Mouse (Mus musculus) layer of hippocampus, adult 9-11 months (tissue): ENCODE measurements around the gene Epo.
A peak's percentile ranks its signal among the peaks of the same experiment; 100 is the strongest.

Source experiments
- DNase-seq: peaks from one replicate; pipeline ENCODE4 v3.0.0; 2022

Gene Epo

DNA sequence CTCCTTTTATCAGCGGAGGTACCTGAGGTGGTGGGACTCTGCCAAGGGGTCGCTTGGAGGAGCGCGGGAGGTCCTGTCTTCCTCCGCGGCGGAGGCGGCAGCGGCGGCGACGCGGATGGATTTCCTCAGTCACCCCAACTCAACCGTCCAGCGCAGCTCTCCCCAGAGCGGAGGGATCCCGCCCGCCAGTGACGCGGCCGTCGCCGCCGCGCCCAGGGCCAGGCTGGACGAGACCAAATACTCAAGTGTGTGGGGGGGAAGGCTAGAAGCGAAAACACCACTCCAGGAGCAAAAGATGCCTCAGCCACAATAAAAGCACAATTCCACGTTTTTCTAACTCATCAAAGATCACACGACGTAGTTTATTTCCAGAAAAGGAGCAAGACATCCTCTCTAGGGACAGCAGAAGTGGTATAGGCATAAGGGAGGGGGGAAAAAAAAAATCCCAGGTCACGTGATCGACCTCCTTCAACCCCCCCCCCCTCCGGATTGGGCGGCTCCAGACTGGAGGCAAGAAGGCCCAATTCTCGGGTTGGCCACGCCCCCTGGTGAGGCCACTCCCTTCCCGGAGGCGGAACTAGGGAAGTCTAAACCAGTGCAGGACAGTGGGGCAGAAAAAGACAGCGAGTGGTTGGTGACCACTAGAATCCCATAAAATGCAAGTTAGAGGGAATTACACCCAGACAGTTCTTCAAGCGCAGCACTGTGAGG lies at the start of gene Epo, which contains the start of gene Gnb2:
TSS of gene Epo (minus strand) at position 126 of the 711 bp plus-strand sequence.
TSS of gene Gnb2 (minus strand) at position 394 of the 711 bp plus-strand sequence.
- DNase-seq, result peak; percentile 98

DNA sequence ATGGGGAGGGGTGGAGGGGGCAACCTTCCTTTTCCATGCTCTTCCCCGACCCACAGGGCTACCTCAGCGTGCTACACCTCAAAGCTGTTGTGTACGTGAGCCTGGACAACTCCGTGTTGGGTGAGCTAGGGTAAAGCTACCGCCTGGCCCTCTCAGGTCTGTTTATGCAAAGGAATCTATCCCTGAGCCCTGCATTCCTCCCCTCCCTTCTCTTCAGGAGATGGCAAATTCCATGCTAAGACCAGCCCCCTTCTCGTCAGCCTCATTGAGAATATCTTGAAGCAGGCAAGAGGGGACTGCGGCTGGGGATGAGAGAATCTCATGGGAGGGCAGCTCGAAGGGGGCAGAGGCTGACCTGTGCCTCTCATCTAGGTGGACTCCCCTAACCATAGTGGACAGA lies 49.7 kb upstream of the Epo start:
- DNase-seq, result no peak

DNA sequence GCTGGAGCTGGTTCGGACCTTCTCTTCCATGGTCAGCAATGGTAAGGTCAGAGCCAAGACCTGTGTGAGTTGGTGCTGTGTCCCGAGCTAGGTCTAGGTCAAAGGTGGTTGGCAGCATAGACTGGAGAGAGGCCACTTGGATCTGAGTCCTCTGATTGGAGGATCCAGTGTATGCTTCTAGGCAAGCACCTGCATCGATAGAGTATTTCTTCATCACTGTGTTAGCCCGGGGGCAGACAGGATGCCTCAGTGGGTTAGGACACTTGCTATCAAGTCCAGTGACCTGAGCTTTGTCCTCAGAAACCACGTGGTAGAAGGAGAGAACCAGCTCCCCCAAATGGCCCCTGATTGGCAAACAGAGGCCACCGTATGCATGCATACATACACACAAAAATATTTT lies 47.2 kb upstream of the Epo start:
- no peak for DNase-seq

DNA sequence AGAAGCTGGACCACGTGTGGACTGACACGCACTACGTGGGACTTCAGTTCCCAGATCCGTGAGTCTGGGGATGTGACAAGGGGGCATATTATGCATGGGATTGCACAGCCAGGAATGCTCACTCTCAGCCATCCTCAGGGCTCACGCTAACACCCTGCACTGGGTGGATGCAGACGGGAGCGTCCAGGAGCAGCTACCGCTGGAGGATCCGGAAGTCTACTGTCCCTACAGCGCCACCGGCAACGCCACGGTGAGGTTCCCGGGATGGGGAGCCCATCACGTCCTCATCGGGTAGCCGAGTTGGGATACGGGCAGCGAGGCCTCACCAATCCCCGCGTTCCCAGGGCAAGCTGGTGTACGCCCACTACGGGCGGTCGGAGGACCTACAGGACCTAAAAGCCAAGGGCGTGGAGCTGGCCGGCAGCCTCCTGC lies 41.4 kb upstream of the Epo start:
- DNase-seq, result peak; percentile 48

DNA sequence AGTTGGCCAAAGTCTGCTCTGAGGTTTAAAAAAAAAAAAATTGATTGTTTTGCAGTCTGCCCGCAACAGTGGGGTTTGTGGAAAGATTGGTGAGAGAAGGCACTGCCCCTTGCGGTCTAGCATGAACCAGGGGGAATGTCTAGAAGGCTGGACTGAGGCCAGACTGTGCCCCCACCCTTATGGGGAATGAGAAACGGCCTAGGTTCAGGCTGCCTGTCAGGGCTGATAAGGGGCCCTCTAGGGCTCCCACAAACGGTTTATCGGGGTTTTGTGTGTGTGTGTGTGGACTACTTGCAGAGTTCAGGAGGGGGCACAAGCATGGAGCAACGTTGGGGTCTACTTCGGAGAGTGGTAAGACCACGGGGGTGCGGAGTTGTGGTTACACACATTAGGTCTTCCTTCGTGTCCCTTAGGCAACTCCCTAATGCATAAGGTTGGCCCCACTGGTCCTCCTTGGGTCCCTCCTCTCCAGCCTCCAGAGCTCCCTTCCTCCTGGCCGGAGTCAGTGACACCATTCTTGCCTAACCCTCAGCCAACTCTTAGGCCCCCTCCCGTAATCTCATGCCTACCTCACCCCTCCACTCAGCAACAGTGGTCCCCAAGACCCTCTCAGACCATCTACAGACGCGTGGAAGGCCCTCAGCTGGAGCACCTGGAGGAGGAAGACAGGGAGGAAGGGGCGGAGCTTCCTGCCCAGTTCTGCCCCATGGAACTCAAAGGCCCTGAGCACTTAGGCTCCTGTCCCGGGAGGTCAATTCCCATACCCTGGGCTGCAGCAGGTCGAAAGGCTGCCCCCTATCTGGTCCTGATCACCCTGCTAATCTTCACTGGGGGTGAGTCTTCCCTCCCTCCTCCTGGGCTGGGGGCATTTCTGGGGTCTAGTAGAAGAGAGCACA lies 37.9 kb upstream of the Epo start:
- no peak for DNase-seq

DNA sequence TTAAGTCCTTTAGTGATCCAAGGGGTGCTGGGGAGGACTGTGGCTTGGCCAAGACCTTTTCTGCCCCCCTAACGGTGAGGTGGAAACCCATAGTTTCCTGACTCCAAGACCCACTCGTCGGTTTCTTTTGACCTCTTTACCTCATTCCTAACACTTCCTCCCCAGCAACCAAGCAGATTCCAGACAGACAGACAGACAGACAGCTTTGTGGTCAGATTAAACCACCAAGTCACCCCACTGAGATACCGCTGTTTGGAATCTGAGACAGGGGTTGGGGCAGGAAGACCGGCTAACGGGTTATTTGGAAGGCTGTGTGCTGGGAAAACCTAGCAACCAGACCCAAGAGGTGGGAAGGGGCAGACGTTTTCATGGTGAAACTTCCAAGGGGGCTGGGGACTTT lies 37.1 kb upstream of the Epo start:
- no peak for DNase-seq

DNA sequence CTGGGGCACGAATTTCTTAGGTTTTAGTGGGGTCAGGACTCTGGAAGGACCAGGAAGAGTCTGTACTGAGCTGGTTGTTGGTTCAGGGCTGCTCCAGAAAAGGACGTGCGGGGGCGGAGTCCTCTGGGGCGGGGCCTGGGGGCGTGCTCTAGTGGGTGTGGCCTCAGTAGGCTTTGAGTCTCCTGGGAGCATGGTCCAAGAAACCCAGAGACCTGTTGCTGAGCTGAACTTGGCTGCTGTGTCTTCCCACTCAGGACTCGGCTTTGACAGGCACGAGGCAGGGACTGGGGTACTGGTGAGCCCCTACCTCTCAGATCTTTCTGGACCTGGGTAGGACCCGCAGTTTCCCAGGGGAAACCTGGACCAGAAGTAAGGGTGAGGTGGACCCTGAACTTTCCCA lies 36.6 kb upstream of the Epo start, which contains the start of gene Tfr2:
TSS of gene Tfr2 (plus strand) at position 176 of the 400 bp plus-strand sequence.
- no peak for DNase-seq

DNA sequence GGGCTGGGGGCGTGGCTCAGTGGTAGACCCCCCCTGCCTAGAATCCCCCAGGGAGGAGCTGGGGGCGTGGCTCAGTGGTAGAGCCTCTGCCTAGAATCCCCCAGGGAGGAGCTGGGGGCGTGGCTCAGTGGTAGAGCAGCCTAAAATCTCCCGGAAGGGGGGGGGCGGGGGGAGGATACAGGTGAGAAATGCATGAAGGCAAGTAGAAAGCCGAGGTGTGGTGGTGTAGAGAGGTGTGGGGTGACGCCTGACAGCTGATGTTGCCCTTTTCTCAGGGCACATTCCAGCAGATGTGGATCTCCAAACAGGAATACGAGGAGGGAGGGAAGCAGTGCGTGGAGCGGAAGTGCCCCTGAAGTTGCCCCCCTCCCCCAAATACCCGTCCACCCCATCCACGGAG lies 36.0 kb upstream of the Epo start:
- DNase-seq, result no peak

DNA sequence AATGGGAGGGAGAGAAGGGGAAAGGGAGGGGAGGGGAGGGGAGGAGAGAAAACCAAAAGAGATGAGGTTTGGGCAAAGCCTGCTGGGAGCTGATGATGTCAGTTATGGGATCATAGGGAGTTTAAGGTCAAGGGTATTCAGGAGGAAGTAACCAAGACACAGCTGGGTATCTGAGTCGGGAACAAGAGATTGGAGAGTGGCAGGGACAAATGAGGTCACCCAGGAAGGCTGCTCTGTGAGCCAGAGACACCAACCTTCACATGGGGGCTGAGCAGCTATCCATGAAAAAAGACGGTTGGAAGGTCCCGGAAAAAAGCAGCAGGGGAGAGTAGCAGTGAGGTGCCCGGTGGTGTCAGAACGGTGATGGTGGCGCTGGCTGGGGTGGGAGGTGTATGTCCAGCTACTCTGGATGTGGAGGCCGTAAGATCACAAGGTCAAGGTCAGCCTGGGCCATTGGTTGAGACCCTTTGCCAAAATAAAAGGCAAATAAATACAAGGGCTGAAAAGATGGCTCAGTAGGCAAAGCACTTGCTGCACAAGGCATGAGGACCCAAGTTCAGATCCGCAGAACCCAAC lies 35.3 kb upstream of the Epo start:
- no peak for DNase-seq

DNA sequence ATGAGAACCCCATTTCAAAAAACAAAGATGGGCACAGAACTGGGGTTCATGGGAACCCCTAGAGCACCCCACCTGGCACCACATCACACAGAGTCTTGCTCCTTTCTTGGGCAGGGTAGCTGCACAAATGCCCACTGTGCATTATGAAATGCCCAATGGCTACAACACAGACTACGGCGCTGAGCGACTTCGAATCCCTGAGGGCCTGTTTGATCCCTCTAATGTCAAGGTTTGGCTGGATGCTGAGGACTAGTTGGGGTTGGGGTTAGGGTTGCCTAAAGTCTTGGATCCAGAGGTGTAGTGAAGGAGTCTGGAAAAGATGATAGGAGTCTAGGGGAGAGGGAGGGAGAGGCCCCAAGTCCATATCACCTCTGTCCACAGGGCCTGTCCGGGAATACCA lies 33.4 kb upstream of the Epo start:
- no peak for DNase-seq

DNA sequence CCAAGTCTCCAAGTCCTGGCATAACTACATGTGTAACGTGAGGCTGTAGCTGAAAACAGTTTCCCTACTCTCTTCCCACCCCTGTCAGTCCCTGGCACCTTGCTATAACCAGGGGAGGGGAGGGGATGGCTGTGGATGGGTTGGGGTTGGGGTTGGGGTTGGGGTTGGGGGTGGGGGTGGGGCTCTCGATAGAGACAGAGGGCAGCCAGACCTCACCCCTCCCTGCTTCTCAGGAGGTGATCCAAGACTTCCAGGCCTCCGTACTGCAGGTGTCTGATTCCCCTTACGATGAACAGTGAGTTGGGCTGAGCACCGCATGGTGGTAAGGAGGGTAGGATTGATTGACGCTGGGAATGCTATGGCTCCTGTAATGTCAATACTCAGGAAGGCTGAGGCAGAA lies 32.7 kb upstream of the Epo start:
- DNase-seq, result no peak

DNA sequence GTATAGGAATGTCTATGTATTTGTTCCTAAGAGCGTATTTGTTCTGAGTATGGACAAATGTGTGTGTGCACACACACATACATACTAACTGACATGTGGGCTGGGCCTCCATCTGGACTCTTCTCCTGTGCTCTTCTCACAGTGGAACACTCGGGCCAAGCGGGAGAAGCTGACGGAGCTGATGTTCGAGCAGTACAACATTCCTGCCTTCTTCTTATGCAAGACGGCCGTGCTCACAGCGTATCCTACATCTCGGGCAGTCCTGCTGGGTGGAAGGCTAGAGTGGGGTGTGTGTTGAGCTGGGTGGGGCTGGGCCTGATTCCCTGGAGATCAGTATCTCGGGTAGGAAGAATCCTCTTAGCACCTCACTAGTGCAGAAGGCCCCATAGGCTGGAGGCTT lies 29.9 kb upstream of the Epo start:
- DNase-seq, result peak; percentile 74

DNA sequence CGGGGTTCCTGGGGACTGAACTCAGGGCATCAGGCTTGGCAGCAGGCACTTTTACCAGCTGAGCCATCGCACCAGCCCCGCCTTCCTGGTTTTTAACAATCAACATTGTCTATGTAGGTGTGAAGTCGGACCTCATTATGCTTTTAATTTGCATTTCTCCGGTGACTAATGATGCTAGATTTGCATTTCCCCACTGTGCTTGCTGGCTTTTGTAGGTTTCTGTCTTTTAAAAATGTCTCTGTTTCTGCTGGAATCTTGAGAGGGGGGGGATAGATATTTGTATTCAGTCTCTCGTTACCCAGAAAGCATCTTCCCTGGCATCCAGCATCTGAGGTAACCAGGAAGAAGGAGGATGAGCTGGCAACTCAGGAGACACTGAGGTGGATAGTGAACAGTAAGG lies 28.5 kb upstream of the Epo start:
- no peak for DNase-seq

DNA sequence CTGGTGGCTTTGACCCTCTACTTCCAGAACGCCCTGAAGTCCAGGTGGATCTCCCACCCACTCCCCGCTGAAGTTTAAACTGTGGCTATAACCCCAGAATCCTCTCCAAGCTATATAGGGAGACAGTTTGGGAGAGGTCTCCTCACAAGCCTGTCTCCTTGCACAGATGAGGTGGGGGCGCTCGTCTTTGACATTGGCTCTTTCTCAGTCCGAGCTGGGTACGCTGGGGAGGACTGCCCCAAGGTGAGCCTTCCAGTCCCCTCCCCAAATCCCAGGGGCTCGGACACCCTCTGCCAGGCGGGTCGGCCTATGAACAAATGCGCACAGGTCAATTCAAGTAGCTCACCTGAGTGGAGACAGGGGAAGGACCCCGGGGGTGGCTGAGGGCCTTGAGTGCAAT lies 20.9 kb upstream of the Epo start:
- DNase-seq, result no peak

DNA sequence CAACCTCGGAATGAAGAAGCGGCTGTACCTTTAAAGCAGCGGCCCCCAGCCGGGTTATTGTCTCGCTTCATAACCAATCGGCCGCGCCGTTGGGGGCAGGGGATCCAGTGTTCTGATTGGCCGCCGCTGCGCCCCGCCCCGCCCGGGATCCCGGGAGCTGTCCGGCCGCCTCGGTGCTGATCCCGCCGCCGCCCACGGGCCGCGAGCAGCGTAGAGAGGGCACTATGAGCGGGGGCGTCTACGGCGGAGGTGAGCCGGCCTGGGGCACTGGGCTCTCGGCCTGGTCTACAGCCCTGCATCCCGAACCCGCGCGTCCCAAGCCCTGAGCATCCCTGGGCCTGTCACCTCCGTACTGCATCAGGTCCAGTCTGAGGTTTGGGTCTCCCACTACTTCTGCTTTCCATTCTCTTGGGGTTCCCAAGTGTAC lies 20.4 kb upstream of the Epo start, which contains the start of gene Actl6b:
TSS of gene Actl6b (plus strand) at position 107 of the 427 bp plus-strand sequence.
- peak; percentile 88 for DNase-seq

DNA sequence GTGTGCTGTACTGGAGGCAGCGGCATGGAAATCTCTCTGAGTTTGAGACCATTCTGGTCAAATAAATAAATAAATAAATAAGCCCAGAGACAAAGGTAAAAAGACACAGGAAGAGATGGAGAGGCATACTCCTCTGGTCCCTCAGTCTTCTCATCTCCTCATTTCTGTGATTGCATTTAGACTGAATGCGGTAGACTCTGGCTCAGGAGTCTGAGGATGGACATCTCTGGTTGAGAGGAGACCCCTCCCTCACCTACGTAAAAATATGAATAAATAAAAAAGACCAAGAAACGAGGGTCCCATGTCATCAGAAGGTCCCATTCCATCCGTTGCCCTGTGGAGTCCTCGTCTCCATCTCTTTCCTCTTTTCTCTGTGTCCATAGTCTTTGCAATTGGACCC lies 20.0 kb upstream of the Epo start:
- no peak for DNase-seq

DNA sequence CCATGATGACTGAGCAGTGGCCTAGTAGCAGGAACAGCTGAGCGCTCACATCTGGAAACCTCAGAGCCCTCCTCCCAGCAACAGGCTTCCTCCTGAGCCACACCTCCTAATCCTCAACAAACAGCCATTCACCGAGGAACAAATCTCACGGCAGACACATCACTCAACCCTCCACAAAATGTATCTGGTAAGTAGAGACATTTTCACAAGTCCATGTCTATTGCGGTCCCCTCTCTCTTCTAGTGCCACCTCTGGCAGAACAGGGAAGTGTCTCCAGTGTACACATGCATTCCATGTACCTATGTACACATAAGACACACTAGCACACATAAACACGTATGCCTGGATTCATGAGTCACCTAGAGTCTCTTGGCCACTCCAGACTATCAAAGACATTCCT lies 18.1 kb upstream of the Epo start:
- DNase-seq, result no peak

DNA sequence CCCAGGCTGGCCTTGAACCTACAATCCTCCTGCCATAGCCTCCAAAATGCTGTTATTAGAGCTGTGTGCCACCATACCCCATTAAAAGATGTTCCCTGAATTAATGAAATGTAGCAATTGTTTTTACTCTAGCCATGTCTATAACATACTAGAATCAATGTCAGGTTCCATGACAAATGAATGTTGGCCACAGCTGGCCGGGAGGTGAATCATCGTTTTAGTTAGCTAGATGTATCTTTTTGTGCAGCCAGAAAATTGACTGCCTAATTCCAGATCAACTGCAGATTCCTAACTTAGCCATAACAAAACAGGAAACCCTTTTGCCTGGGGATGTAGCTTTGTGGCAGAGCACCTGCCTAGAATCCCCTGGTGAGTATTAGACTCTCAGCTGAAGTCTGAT lies 16.8 kb upstream of the Epo start:
- DNase-seq, result no peak

DNA sequence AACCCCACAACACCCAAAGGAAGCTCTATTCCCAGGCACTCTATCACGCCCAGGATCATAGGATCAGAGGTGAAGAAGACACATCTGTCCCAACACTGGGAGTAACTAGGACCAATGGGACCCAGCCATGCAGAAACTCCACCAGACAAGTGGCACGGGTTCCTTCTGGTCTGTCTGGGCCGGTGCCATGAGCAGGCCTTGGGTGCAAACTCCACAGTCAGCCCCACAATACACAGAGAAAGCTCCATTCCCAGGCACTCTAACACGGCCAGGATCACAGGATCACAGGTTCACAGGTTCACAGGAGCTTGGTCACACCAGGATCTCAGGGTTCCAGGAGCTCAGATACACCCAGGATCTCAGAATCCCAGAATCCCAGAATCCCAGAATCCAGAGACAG lies 12.6 kb upstream of the Epo start:
- no peak for DNase-seq

DNA sequence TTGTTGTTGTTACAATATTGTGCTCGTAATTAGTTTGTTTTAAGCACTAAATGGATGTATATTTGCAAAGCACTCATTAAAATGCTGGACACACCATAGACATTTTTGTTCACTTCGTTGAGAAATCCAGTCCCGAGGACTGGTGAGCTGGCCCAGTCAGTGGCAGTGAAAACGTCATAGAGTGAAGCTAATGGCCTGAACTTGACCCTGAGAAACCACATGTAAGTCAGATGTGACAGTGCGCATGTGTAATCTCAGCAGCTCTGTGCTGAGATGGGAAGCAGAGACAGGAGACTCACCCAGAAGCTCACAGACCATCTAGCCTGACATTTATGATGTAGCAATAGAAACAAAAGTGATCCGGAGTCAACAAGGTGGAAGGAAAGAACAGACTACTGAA lies 11.9 kb upstream of the Epo start:
- DNase-seq, result no peak

DNA sequence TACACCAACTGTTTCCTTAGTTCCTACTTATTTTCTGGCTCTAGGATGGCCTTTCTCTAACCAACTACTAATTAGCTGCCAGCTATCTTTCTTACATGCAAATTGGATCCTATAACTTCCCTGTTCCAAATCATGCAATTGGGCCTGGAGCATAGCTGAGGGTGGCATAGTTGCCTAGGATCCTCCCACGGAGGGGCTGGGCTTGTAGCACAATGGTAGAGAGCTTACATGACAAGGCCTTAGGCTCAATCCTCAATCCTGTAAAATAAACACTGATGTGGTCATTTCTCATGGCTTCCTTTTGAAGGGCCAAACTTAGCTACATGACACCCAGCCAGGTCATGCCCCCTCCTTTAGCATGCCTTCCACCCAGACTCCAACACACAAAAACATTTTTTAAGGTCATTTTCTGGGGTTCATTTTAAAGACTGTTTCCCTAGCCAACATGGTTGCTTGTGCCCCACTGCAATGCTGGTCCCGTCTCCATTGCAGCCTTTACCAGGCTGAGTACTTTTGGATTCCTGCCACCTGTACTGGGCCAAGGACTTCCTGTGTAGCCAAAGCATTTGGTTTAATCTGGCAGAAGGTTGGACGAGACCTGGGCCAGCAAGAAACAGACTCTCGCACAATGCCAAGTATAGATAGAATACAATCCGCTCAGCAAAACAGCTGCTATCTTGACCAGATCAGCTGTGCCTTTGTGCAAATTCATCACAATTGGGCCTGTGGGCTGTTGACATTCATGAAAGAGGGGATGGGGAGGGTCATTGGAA lies 8.9 kb upstream of the Epo start:
- DNase-seq, result no peak

DNA sequence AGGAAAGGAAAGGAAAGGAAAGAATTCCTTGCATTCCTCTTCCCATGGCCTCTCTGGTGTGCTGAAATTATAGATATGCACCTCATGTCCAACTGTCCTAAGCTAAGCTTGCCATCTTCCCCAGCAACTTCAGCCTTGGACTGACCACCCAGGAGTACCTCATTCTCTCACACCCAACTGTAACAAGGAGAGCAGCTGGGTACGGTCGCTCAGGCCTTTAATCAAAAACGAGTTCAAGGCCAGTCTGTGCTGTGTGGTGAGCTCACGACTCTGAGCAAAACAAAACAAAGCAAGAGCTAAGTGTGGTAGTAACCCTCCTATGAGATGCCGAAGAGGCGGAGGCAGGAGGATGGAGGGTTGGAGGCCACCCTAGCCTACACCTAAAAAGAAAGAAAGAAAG lies 7.9 kb upstream of the Epo start:
- DNase-seq, result no peak

DNA sequence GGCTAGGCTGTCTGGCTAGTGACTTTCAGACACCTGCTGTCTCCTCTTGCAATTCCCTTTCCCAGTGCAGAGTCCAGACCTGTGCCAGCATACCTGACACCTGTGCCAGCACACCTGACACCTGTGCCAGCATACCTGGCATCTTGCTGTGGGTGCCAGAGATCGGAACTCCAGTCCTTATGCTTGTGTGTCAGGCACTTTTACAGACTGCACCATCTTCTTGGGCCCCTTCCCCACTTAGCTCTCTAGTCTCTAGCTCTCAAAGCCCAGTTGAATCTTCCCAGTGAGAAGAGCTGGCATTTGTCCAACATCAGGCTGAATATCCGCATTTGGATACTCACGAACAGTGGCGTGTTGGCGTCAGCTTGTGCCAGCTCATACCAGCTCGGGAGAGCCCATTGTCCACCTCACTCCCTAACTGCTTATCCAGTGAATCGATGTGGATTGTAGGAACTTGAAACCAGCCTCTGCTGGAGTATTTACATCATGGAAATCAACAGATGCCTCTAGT lies 6.3 kb upstream of the Epo start:
- DNase-seq, result peak; percentile 69
